Mouse (Mus musculus): ENCODE results near the gene Atp8a2.

GRCm38 (mm10) chr14:60026647-60027046 lies 170.3 kb downstream of the Atp8a2 start:
- no peak for TF ChIP-seq CTCF (IDR thresholded peaks at IDR 0.05; ENCODE audit: borderline replicate concordance, insufficient read depth, low read depth, low read length)
- TF ChIP-seq POLR2A (IDR thresholded peaks at IDR 0.05; ENCODE audit: borderline replicate concordance, insufficient read depth, low read length) = no peak

Data from cerebellum, adult 2 months (tissue).